Mouse (Mus musculus): ENCODE data around the gene Ephb4.

- TF ChIP-seq CTCF (IDR thresholded peaks at IDR 0.05; ENCODE audit: low read depth, low read length) (no peak), GATA1 (IDR thresholded peaks at IDR 0.05; ENCODE audit: borderline replicate concordance, low read length) (no peak), TAL1 (conservative IDR thresholded peaks at IDR 0.05; ENCODE audit: low read depth, low read length) (no peak), GATA2 (IDR thresholded peaks at IDR 0.05; ENCODE audit: borderline replicate concordance, low read depth, low read length) (no peak)
Observed at GRCm38 (mm10) chr5:137304165-137304564, 45.7 kb upstream of the Ephb4 start.

All from G1E (cell line).